In the genomic region with DNA sequence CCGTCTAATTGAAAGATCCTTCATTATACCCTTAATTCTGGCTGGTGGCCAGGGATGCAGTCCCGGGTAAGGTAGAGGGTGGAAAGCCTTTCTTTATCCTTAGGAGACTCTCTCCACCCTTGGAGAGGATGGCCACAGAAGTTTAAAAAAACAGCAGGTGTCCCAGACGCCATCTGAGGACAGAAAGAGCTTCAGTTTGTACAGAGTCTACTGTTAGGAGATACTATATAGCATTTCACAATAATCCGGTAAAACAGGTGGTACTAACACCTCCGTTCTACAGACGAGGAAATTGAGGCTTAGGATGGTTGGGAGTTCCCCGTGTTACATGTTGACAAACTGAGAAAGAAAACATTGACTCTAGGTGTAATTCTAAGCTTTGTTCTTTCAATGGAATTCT, we compare ENCODE assay signal across 7 mouse cellular contexts. TPM values are rescaled to one million over a fixed set of nuclear protein-coding genes. Genes with fewer than 3 reads are reported as not detected.
DNase-seq lines count a peak whose midpoint lies in the region; ATAC-seq lines count a peak whose summit lies in the region.

No protein-coding gene starts in this region.

- H3K9me3 ChIP-seq in lung, embryonic 15.5 days = no peaks in the 10 kb centered on the region
- H3K9me3 ChIP-seq in embryonic facial prominence, embryonic 14.5 days (ENCODE audit: control insufficient read depth, low read length) = no peaks in the 10 kb centered on the region
- no peaks in the 10 kb centered on the region for H3K9me3 ChIP-seq in midbrain, embryonic 15.5 days

- 0 out of 2 replicates have a peak overlapping the region, but pooled peaks have one; percentile 14 for H3K9ac ChIP-seq in lung, embryonic 15.5 days
- peak overlapping the region; percentile 20; the same call in 1 of the 2 replicates for H3K9ac ChIP-seq in embryonic facial prominence, embryonic 14.5 days (ENCODE audit: low read depth, low read length)
- H3K9ac ChIP-seq in midbrain, embryonic 15.5 days = no peak overlapping the region

- no peak for DNase-seq in lung, adult 18-20 months
- peak; percentile 13 for DNase-seq in embryonic facial prominence, embryonic 14.5 days (ENCODE audit: low spot score)
- DNase-seq in frontal cortex, postnatal 14 days (ENCODE audit: low spot score in 2 of 2) = no peak
- no peak for DNase-seq in thymus, postnatal 10 days (ENCODE audit: low spot score in 2 of 2)

- no peak overlapping the region for H3K27ac ChIP-seq in lung, embryonic 15.5 days
- no peak overlapping the region for H3K27ac ChIP-seq in embryonic facial prominence, embryonic 14.5 days (replicated peaks; ENCODE audit: low read depth, low read length)
- H3K27ac ChIP-seq in midbrain, embryonic 15.5 days = 0 out of 2 replicates have a peak overlapping the region, but pooled peaks have one; percentile 2

- no peaks in the 10 kb centered on the region for H3K27me3 ChIP-seq in lung, embryonic 15.5 days
- no peaks in the 10 kb centered on the region for H3K27me3 ChIP-seq in embryonic facial prominence, embryonic 14.5 days (replicated peaks; ENCODE audit: control insufficient read depth, insufficient read depth, low read length)
- H3K27me3 ChIP-seq in midbrain, embryonic 15.5 days (replicated peaks) = 0 out of 2 replicates have a peak, but pooled peaks cover 6% of the 10 kb centered on the region

- H3K4me3 ChIP-seq in lung, embryonic 15.5 days = peak overlapping the region; percentile 75
- peak overlapping the region; percentile 92 for H3K4me3 ChIP-seq in embryonic facial prominence, embryonic 14.5 days (ENCODE audit: low read depth, low read length)
- peak overlapping the region; percentile 92 for H3K4me3 ChIP-seq in midbrain, embryonic 15.5 days

- ATAC-seq in lung, embryonic 15.5 days (ENCODE audit: borderline replicate concordance, extremely low read depth, low FRiP score, low TSS enrichment) = no peak
- no peak for ATAC-seq in embryonic facial prominence, embryonic 14.5 days (ENCODE audit: low read depth)
- ATAC-seq in inflammation-experienced regulatory T-cells, adult 6 months = peak; percentile 7
- peak; percentile 24; the same call in 1 of the 2 replicates for ATAC-seq in midbrain, embryonic 15.5 days (replicated peaks)

- 17% methylated on average over 7 of the region's 7 CpGs for WGBS in lung, embryonic 15.5 days
- 19% methylated on average over 7 of the region's 7 CpGs for WGBS in embryonic facial prominence, embryonic 14.5 days
- WGBS in midbrain, embryonic 15.5 days = 17% methylated on average over 7 of the region's 7 CpGs

- peak overlapping the region; percentile 56 for H3K4me2 ChIP-seq in lung, embryonic 15.5 days
- peak overlapping the region; percentile 79 for H3K4me2 ChIP-seq in embryonic facial prominence, embryonic 14.5 days (ENCODE audit: low read depth, low read length)
- H3K4me2 ChIP-seq in midbrain, embryonic 15.5 days = peak overlapping the region; percentile 73

- peaks cover 12% of the 10 kb centered on the region for H3K4me1 ChIP-seq in lung, embryonic 15.5 days
- H3K4me1 ChIP-seq in embryonic facial prominence, embryonic 14.5 days (ENCODE audit: control insufficient read depth, insufficient read depth, low read length) = peaks cover 10% of the 10 kb centered on the region
- peaks cover 12% of the 10 kb centered on the region for H3K4me1 ChIP-seq in midbrain, embryonic 15.5 days

- H3K36me3 ChIP-seq in lung, embryonic 15.5 days = no peaks in the 10 kb centered on the region
- H3K36me3 ChIP-seq in embryonic facial prominence, embryonic 14.5 days (ENCODE audit: control insufficient read depth, insufficient read depth, low read length) = no peaks in the 10 kb centered on the region
- no peaks in the 10 kb centered on the region for H3K36me3 ChIP-seq in midbrain, embryonic 15.5 days (replicated peaks)

RNA-seq across cellular contexts. Expression of gene Cyld, which starts 0.6 kb away (rescaled TPM):
- polyA plus RNA-seq in lung, embryonic 15.5 days (2015; fragmentation: Nextera tagmentation; extraction: Ambion mirVana) = 13.2 and 15.8 TPM in 2 replicates
- polyA plus RNA-seq in embryonic facial prominence, embryonic 14.5 days (2014; fragmentation: Nextera tagmentation; extraction: Ambion mirVana) = 12.0 and 14.6 TPM in 2 replicates
- polyA plus RNA-seq in inflammation-experienced regulatory T-cells, adult 6 months (2017; shearing (Covaris generic)) = 10 to 100 TPM; 88.9 to 92.6 (median 90.9) TPM
- polyA plus RNA-seq in midbrain, embryonic 15.5 days (2015; fragmentation: Nextera tagmentation; extraction: Ambion mirVana) = 18.1 and 19.8 TPM in 2 replicates

RNA-seq across cellular contexts. Expression of gene Nod2, which starts 49.1 kb away (rescaled TPM):
- polyA plus RNA-seq in lung, embryonic 15.5 days (2015; fragmentation: Nextera tagmentation; extraction: Ambion mirVana) = 0.11 and 0.21 TPM in 2 replicates
- 0.19 and 0.58 TPM in 2 replicates for polyA plus RNA-seq in embryonic facial prominence, embryonic 14.5 days (2014; fragmentation: Nextera tagmentation; extraction: Ambion mirVana)
- polyA plus RNA-seq in inflammation-experienced regulatory T-cells, adult 6 months (2017; shearing (Covaris generic)) = 1 to 10 TPM; 2.4 to 4.3 (median 3.8) TPM
- polyA plus RNA-seq in midbrain, embryonic 15.5 days (2015; fragmentation: Nextera tagmentation; extraction: Ambion mirVana) = 0.15 and 0.18 TPM in 2 replicates

Comparison
In these comparisons a context has a peak if more than half of its experiments do, and no peak if none do; other contexts are left out.
1. ATAC-seq: peak in inflammation-experienced regulatory T-cells, adult 6 months (single experiment) and midbrain, embryonic 15.5 days (single experiment); none in lung, embryonic 15.5 days (single experiment) and embryonic facial prominence, embryonic 14.5 days (single experiment).
2. Peak in every context shown above with its lines, with median percentiles within 50 percentile points of each other: H3K4me2 ChIP-seq and H3K4me3 ChIP-seq.